Mouse (Mus musculus): ENCODE results near the gene Cacna2d3. TPM values are rescaled to one million over a fixed set of nuclear protein-coding genes. Genes with fewer than 3 reads are reported as not detected.

Cacna2d3 gene
- total RNA-seq, 2 experiments from 2014 or later: 3.0 TPM

GRCm38 (mm10) chr14:29277701-29278100, 444.0 kb downstream of the Cacna2d3 start:
- DNase-seq (ENCODE audit: low spot score in 2 of 2): no peak

- no peak for DNase-seq (ENCODE audit: low spot score in 2 of 2)
These were observed 447.8 kb downstream of the Cacna2d3 start for GRCm38 (mm10) chr14:29273890-29274289.

GRCm38 (mm10) chr14:29270541-29270940, 451.1 kb downstream of the Cacna2d3 start:
- no peak for DNase-seq (ENCODE audit: low spot score in 2 of 2)

- no peak for DNase-seq (ENCODE audit: low spot score in 2 of 2)
These were observed 451.8 kb downstream of the Cacna2d3 start for GRCm38 (mm10) chr14:29269816-29270215.

- no peak for DNase-seq (ENCODE audit: low spot score in 2 of 2)
These were observed 453.1 kb downstream of the Cacna2d3 start for GRCm38 (mm10) chr14:29268609-29269008.

- no peak for DNase-seq (ENCODE audit: low spot score in 2 of 2)
These were observed 454.3 kb downstream of the Cacna2d3 start for GRCm38 (mm10) chr14:29267233-29267874.

GRCm38 (mm10) chr14:29260621-29261020, 461.0 kb downstream of the Cacna2d3 start:
- DNase-seq (ENCODE audit: low spot score in 2 of 2): no peak

- no peak for DNase-seq (ENCODE audit: low spot score in 2 of 2)
These were observed 478.1 kb downstream of the Cacna2d3 start for GRCm38 (mm10) chr14:29243516-29243915.

- DNase-seq (ENCODE audit: low spot score in 2 of 2): no peak
These were observed 483.2 kb downstream of the Cacna2d3 start for GRCm38 (mm10) chr14:29238446-29238845.

GRCm38 (mm10) chr14:29228976-29229716, 492.5 kb downstream of the Cacna2d3 start:
- DNase-seq (ENCODE audit: low spot score in 2 of 2): no peak

GRCm38 (mm10) chr14:29228471-29228870, 493.2 kb downstream of the Cacna2d3 start:
- DNase-seq (ENCODE audit: low spot score in 2 of 2): no peak

- DNase-seq (ENCODE audit: low spot score in 2 of 2): no peak
These were observed 493.7 kb downstream of the Cacna2d3 start for GRCm38 (mm10) chr14:29227959-29228358.

GRCm38 (mm10) chr14:29225754-29226365, 495.8 kb downstream of the Cacna2d3 start:
- DNase-seq (ENCODE audit: low spot score in 2 of 2): no peak

- no peak for DNase-seq (ENCODE audit: low spot score in 2 of 2)
These were observed 498.7 kb downstream of the Cacna2d3 start for GRCm38 (mm10) chr14:29223012-29223411.

GRCm38 (mm10) chr14:29222191-29222882, 499.3 kb downstream of the Cacna2d3 start:
- DNase-seq (ENCODE audit: low spot score in 2 of 2): no peak

GRCm38 (mm10) chr14:29216106-29216505, 505.6 kb downstream of the Cacna2d3 start:
- no peak for DNase-seq (ENCODE audit: low spot score in 2 of 2)

GRCm38 (mm10) chr14:29204967-29205268, 516.7 kb downstream of the Cacna2d3 start:
- no peak for DNase-seq (ENCODE audit: low spot score in 2 of 2)

GRCm38 (mm10) chr14:29204236-29204966, 517.3 kb downstream of the Cacna2d3 start:
- no peak for DNase-seq (ENCODE audit: low spot score in 2 of 2)

- DNase-seq (ENCODE audit: low spot score in 2 of 2): no peak
These were observed 525.5 kb downstream of the Cacna2d3 start for GRCm38 (mm10) chr14:29196171-29196570.

- no peak for DNase-seq (ENCODE audit: low spot score in 2 of 2)
These were observed 530.2 kb downstream of the Cacna2d3 start for GRCm38 (mm10) chr14:29191426-29191825.

GRCm38 (mm10) chr14:29183730-29184129, 537.9 kb downstream of the Cacna2d3 start:
- DNase-seq (ENCODE audit: low spot score in 2 of 2): no peak

All from adrenal gland, postnatal 4 days (tissue).